Mouse (Mus musculus) heart, postnatal 25 days (tissue): ENCODE data around the gene Ell. TPM values are rescaled to one million over a fixed set of nuclear protein-coding genes. Genes with fewer than 3 reads are reported as not detected.

Experiments
- DNase-seq: peaks from one replicate; pipeline ENCODE4 v3.0.0; 2022; ENCODE audit warnings: low spot score
- intact Hi-C: fragments of 180-260 bp; cut with DNase I; formaldehyde crosslinking; loops from one replicate; pipeline ENCODE4 v1.15.1; 2025
- total RNA-seq, 2 experiments: library from RNA; stranded (reverse); gene quantifications; 2 replicates each; pipeline ENCODE4 v1.2.3; 2021

Ell gene
- total RNA-seq, 2 experiments from 2014 or later: 11.7 to 13.3 TPM

- no peak for DNase-seq
- intact Hi-C loops: no loop called here
These were observed 67.7 kb downstream of the Ell start for GRCm38 (mm10) chr8:70606780-70607602.

GRCm38 (mm10) chr8:70607603-70607897, 68.3 kb downstream of the Ell start:
- intact Hi-C loops: no loop called here
- DNase-seq: no peak

DNA sequence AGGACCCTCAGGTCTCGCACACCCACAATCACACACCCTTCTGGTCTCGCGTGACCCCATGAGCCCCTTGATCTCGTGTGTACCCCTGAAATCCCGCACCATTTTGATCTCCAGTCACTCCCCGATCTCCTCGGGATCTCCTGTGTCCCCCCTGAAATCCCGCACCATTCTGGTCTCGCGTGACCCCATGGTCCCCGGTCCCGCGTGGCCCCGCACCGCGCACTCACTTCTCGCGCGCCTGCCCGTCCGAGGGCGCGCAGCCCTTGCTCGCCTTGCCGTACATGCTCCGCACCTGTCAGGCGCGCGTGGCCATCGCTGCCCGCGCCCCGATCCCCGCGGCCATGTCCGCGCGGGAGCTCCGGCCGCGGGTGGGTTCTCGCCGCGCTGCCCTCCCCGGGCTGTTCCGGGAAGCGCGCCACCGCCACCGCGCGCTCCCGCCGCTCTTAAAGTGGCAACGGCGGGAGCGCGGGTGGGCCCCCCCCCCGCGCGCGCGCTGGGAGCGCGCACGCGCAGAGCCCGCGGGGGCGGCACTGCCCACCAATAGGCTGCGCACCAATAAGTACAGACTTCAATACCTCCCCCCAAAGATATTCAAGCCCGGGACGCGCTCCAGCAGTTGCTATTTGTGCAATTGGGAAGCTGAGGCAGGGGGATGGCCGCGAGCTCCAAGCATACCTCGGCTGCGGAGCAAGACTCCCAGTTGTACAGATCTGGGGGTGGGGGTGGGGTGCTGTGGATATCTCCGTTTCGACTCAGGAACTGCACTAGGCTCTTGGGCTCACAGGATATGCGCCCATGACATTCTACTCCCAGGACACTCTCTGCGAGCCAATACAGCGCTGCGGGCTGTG, 68.9 kb downstream of the Ell start:
- intact Hi-C loops: no loop called here
- DNase-seq: peak; percentile 51

DNA sequence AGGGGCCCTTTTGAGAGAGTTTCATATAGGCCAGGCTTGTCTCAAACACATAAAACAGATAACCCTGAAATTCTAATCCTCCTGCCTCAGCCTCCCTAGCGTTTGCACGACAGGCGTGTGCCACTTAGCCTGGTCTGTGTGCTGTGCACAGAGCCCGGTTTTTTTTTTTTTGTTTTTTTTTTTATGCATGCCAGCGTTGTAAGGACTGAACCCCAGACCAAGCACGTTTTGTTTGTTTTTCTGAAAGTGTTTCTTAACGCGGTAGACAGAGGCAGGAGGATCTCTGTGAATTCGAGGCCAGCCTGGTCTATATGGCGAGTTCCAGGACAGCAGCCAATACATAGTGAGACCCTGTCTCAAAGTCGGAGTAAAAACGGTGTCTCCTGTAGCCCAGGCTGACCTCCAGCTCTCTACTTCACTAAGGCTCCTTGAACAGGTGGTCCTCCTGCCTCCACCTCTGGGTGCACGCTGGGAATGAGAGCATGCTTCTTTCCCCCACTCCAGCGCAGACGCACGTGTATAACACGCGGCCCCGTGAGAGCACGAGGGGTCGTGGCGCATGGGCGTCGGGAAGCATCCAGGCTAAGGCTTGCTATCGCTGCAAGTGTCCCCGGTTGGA, 69.6 kb downstream of the Ell start, which contains the start of gene Ssbp4:
Ssbp4 (minus strand) TSS at position 124 of the 619 bp plus-strand sequence.
- no peak for DNase-seq
- intact Hi-C loops: no loop called here

GRCm38 (mm10) chr8:70609368-70609848, 70.2 kb downstream of the Ell start:
- DNase-seq: peak; percentile 91
- intact Hi-C loops: no loop called here

- peak; percentile 94 for DNase-seq
- intact Hi-C loops: loop anchor here (2.0 to 5.0 kb wide), 3 partner anchors 42 to 147 kb away; no protein-coding TSS in a partner anchor
These were observed 70.9 kb downstream of the Ell start for GRCm38 (mm10) chr8:70609849-70610795.

DNA sequence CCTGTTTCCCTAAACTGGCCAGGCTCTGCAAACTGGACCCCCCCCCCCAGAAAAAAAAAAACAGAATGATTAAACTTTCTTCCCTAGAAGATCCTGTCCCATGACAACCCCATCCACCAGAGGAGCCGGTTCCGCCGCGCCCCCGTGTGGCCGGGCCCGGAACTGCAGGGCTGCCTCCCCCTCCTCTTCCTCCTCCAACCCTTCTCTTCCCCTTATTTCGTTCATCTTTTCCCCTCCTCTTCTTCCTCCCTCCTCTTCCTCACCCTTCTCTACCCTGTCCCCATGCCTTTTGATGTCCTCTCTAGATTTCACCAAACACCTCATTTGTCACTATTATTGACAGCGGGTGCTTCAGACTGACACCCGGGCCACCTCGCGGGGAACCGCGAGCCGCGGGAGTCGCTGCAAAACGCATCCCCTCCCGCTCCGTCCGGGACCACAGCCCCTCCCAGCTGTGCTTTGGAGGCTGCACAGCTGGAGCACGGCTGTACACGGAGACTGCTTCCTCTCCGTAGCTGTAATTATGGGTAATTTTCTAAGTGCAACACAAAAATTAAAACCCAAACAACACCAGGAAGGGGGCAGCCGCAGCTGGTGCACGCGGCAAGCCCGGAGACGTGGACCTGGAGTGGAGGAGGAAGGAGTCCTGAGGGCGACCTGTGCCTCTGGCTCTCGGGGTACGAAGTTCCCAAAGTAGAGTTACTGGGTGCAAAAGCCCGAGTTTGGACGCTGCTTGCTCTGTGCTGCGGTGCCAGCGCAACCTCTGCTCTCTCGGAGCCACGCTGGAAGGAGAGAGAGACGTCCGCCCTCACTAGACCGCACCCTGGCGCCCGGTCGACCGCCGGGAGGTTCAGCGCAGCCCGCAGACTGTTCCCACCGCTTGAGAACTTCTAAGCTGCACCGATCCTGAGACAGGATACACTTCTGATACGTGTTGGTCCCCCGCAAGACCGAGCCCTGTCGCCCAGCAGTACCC, 71.8 kb downstream of the Ell start:
- intact Hi-C loops: loop anchor here (2.0 to 5.0 kb wide), 3 partner anchors 41 to 146 kb away; no protein-coding TSS in a partner anchor
- DNase-seq: peak; percentile 77

- peak; percentile 73 for DNase-seq
- intact Hi-C loops: loop anchor here (2.0 to 5.0 kb wide), 4 partner anchors 17 to 145 kb away; no protein-coding TSS in a partner anchor
These were observed 72.6 kb downstream of the Ell start for GRCm38 (mm10) chr8:70611849-70612248.

DNA sequence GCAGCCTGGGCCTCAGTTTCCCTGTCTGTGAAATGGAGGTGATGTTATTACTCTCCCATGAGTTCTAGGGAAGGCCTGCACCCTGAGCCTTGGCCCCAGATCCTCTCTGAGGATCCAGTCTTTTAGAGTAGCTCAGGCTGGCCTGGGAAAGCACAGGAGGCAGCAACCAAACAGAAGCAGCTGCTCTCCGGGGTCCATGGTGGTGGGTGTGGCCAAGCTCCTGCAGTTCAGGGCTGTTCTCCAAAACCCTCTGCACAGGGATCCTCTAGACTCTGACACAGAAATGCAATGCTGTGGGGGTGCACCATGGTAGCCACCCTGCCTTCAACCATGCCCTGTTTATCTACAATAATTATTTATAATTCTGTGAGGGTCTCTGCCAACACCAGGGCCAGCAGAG, 74.5 kb downstream of the Ell start:
- no peak for DNase-seq
- intact Hi-C loops: loop anchor here (2.0 to 5.0 kb wide), 3 partner anchors 15 to 144 kb away; no protein-coding TSS in a partner anchor

- DNase-seq: no peak
- intact Hi-C loops: loop anchor here (5.0 kb wide), 2 partner anchors 38 to 143 kb away; no protein-coding TSS in a partner anchor
These were observed 75.2 kb downstream of the Ell start for GRCm38 (mm10) chr8:70614469-70614868.

GRCm38 (mm10) chr8:70615281-70615680, 76.0 kb downstream of the Ell start:
- DNase-seq: no peak
- intact Hi-C loops: no loop called here

DNA sequence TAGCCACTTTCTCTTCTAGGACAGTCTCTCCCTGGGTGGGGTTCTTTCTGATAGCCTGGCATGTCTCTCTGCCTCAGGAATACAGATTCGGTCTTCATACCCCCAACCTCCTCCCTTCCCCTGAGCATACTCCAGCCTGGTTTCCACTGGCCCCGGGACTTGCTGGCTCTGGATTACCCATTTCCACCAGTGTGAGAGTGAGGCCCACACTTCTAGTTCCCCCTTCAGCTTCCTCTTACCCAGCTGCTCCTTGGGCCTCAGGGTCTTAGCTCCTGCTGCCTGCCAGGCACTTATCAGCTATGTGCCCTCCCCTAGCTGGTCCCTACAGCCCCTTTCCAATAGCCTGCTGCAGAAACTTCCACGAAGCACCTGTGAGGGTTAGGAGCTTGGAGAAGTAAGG, 76.6 kb downstream of the Ell start, which contains the start of gene Lrrc25:
Lrrc25 (plus strand) TSS at position 262 of the 400 bp plus-strand sequence.
- DNase-seq: no peak
- intact Hi-C loops: no loop called here

GRCm38 (mm10) chr8:70616645-70617044, 77.4 kb downstream of the Ell start:
- no peak for DNase-seq

DNA sequence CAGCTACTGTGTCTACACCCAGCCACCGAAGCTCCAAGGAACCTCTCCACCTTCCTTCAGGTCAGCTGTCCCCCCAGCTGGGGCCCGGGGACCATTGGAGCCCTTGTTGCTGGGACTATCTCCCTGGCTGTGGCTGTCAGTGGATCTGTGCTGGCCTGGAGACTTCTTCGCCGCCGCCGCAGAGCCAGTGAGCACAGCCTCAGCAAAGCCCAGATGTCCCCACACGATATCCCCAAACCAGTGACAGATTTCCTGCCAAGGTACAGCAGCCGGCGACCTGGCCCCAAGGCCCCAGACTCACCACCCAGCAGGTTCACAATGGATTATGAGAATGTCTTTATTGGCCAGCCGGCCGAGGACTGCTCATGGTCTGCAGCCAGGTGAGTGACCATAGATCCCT, 78.7 kb downstream of the Ell start:
- intact Hi-C loops: no loop called here

More at GRCm38 (mm10) chr8:70616645-70617044, 77.4 kb downstream of the Ell start:
- intact Hi-C loops: no loop called here

GRCm38 (mm10) chr8:70618888-70619334, 79.7 kb downstream of the Ell start:
- DNase-seq: no peak
- intact Hi-C loops: no loop called here

More for the DNA sequence above, 78.7 kb downstream of the Ell start:
- DNase-seq: no peak

DNA sequence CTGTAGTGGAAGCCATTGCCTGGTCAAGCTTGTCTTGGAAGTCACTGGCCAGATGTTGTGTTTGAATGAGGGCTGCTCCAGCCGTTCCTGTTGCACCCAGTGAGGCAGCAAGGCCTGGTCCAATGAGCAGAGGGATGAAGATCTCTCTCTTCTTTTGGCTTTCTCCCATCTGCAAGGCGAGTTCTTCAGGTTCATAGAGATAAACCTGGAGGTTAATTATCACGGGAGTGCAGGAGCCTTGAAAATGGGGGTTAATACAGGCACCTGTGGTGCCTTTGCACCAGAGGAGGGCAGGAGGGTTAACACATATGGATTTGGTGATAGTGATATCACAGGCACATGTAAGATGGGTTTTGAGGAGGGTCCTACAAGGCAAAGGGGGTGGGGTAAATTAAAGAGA, 83.0 kb downstream of the Ell start:
- DNase-seq: no peak
- intact Hi-C loops: no loop called here

GRCm38 (mm10) chr8:70625104-70625503, 85.8 kb downstream of the Ell start:
- DNase-seq: no peak
- intact Hi-C loops: no loop called here

DNA sequence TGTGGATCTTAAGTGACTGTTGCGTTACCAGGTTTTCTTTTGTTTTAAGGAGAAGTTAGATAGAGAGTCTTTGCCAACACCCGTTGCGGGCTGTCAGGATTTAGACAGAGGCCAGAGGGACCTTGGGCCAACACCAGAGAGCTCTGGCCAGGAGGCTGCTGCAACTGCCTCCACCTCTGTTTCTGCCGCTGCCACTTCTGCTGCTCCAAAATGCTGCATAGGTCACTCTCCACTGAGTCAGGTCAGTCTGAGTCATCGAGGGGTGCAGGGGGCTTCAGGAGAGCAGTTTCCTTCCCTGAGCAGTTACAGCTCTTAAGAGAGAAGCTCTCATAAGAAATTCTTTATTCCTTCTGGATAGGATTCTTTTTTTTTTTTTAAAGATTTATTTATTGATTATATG, 87.8 kb downstream of the Ell start:
- DNase-seq: no peak
- intact Hi-C loops: no loop called here
